Mouse (Mus musculus) heart, embryonic 10.5 days (tissue): Measurements from ENCODE around the gene Palld. TPM values are rescaled to one million over a fixed set of nuclear protein-coding genes. Genes with fewer than 3 reads are reported as not detected.

Experiments used
- DNase-seq: peaks from one replicate; pipeline ENCODE4 v3.0.0-alpha.2; 2017; ENCODE audit warnings: low spot score
- H3K27ac ChIP-seq: fragments of 300-500 bp; sonication (generic); 2 replicates; pipeline ENCODE4 v1.5.1; 2016; ENCODE audit warnings: mild to moderate bottlenecking
- H3K27me3 ChIP-seq: fragments of 300-500 bp; sonication (generic); 2 replicates; pipeline ENCODE4 v1.6.1; 2016; ENCODE audit warnings: mild to moderate bottlenecking; ENCODE audit not compliant: poor library complexity, insufficient read depth, severe bottlenecking
- H3K36me3 ChIP-seq: fragments of 300-500 bp; sonication (generic); 2 replicates; pipeline ENCODE4 v1.6.1; 2016; ENCODE audit warnings: mild to moderate bottlenecking, moderate library complexity
- H3K4me1 ChIP-seq: fragments of 300-500 bp; sonication (generic); 2 replicates; pipeline ENCODE4 v1.6.1; 2016; ENCODE audit warnings: mild to moderate bottlenecking
- H3K4me3 ChIP-seq: fragments of 300-500 bp; sonication (generic); 2 replicates; pipeline ENCODE4 v1.5.1; 2016; ENCODE audit warnings: mild to moderate bottlenecking, moderate library complexity
- H3K9me3 ChIP-seq: fragments of 300-500 bp; sonication (generic); 2 replicates; pipeline ENCODE4 v1.6.1; 2016; ENCODE audit warnings: mild to moderate bottlenecking, moderate library complexity
- WGBS: fragments of 180-500 bp; shearing (Covaris S2); methylation state at CpG from one replicate; pipeline ENCODE4 v1.1.7; 2016; 5-methylcytosine and 5-hydroxymethylcytosine counted together
- polyA plus RNA-seq: library from polyadenylated mRNA; unstranded; fragments of >200 nt; fragmentation: Nextera tagmentation; extraction: Ambion mirVana; gene quantifications from 2 replicates; pipeline ENCODE4 v1.2.1, GENCODE M21; 2016

Palld gene
- polyA plus RNA-seq, 1 experiment from 2014 or later, result 167 TPM

DNA sequence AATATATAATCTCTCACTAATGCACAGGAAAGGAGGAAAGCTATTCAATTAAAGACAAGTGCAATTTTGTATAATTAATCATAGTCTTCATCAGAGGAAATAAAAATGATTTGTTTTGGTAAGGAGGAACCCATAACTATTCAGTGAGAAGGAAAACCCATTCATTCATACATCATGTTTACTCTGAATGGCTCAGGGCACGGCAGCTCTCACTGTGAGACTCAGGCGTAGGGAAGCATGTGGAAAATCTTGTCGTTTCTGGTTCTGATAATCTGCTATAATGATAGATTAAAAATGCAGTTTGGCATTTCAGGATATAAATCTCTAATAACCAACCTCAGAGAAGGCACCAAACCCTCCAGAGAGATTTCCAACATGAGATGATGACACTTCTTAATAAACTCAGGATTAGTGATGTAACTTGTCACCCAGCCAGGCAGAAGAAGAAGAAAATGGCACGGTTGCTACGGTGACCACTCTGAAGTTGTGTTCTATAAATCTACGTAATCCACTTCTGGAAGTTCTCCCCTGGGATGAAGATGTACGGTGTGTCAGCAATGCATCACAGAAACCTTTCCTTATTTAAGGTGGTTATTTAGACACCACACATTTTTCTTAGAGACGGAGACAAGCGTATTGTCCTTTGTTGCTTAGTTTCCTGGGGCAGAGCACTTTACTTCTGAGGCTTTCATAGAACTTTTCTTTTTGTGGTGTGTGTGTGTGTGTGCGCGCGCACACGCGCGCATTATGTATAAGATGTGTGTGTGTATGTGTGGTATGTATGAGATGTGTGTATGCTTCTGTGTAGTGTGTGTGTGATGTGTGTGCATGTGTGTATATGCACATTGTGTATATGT lies 435.6 kb downstream of the Palld start:
- no peaks in the 10 kb centered on the region for H3K4me1 ChIP-seq
- no peaks in the 10 kb centered on the region for H3K36me3 ChIP-seq
- no peaks in the 10 kb centered on the region for H3K27me3 ChIP-seq
- no peak overlapping the region for H3K4me3 ChIP-seq
- DNase-seq, result no peak
- WGBS, result 90% methylated on average over 15 of the region's 15 CpGs
- H3K27ac ChIP-seq, result no peak overlapping the region
- no peaks in the 10 kb centered on the region for H3K9me3 ChIP-seq

- H3K36me3 ChIP-seq, result no peaks in the 10 kb centered on the region
- H3K4me1 ChIP-seq, result no peaks in the 10 kb centered on the region
- H3K9me3 ChIP-seq, result no peaks in the 10 kb centered on the region
- no peak overlapping the region for H3K27ac ChIP-seq
- H3K27me3 ChIP-seq, result no peaks in the 10 kb centered on the region
- no peak for DNase-seq
- 63% methylated on average over 2 of the region's 2 CpGs for WGBS
- no peak overlapping the region for H3K4me3 ChIP-seq
Observed at GRCm38 (mm10) chr8:61464393-61464792, 438.1 kb downstream of the Palld start.

DNA sequence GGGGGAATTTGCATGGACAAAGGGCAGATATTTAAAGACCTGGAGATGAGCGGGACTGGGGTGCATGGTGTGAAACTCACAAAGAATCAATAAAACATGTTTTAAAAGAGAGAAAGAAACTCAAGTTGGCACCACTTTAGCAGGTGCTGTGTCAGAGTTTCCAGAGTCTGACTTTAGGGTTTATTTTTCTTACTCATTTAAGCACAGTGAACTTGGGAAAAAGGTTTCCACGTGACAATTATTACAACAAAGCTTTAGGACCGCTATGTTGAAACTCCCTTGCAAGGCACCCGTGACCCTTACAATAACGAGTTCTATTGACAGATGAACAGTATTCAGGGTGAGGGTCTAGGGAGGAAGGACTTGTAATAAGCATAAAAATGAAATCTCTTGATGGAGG lies 440.3 kb downstream of the Palld start:
- Histone ChIP-seq H3K27me3 (no peaks in the 10 kb centered on the region), H3K27ac (no peak overlapping the region), H3K4me3 (no peak overlapping the region), H3K36me3 (no peaks in the 10 kb centered on the region), H3K9me3 (no peaks in the 10 kb centered on the region), H3K4me1 (no peaks in the 10 kb centered on the region)
- DNase-seq, result no peak
- 81% methylated on average over 5 of the region's 5 CpGs for WGBS

Other genes starting within 250 kb of the Palld start
- 0.57 and 2.0 TPM in 2 replicates for gene Ddx60, start 25.4 kb upstream of the Palld start, polyA plus RNA-seq
- gene Anxa10, start 220.5 kb upstream of the Palld start, polyA plus RNA-seq, result not detected in 2 replicates